In genomic region chr11:24804623-24805023, GRCm38 (mm10) we compare ENCODE assay signal across 10 mouse cellular contexts.
DNase-seq lines count a peak whose midpoint lies in the region; ATAC-seq lines count a peak whose summit lies in the region.
"Had no signal": no experiment of that assay in that cellular context is flagged by ENCODE, and none has a peak within 500 bp of the region (broad histone marks: within the 10 kb centered on the region; RNA-seq: fewer than 3 reads in every experiment).

No protein-coding gene starts in this region.

- H3K9ac ChIP-seq in neural tube, embryonic 13.5 days: no peak overlapping the region
- H3K9ac ChIP-seq in neural tube, embryonic 15.5 days (replicated peaks): no peak overlapping the region
- no peak overlapping the region for H3K9ac ChIP-seq in forebrain, embryonic 15.5 days (replicated peaks)
- H3K9ac ChIP-seq in neural tube, embryonic 14.5 days (replicated peaks; ENCODE audit: low read depth, low read length): no peak overlapping the region
- H3K9ac ChIP-seq in heart, embryonic 12.5 days: no peak overlapping the region
- H3K9ac ChIP-seq: lung, embryonic 14.5 days had no signal

- peak; percentile 4 for DNase-seq in embryo, embryonic 11 days
- no peak for DNase-seq in embryo, embryonic 9.5 days (ENCODE audit: extremely low spot score)
- DNase-seq in layer of hippocampus, adult 18-20 months (ENCODE audit: low spot score in 2 of 2): no peak
- DNase-seq: heart, postnatal 10 days; lung, embryonic 14.5 days had no signal

- H3K9me3 ChIP-seq in neural tube, embryonic 13.5 days: no peaks in the 10 kb centered on the region
- H3K9me3 ChIP-seq in neural tube, embryonic 15.5 days (replicated peaks): no peaks in the 10 kb centered on the region
- H3K9me3 ChIP-seq in forebrain, embryonic 15.5 days: no peaks in the 10 kb centered on the region
- H3K9me3 ChIP-seq in neural tube, embryonic 14.5 days (ENCODE audit: control insufficient read depth, low read length): no peaks in the 10 kb centered on the region
- no peaks in the 10 kb centered on the region for H3K9me3 ChIP-seq in heart, embryonic 12.5 days (replicated peaks)

- 44% methylated on average over 8 of the region's 8 CpGs for WGBS in neural tube, embryonic 13.5 days
- WGBS in neural tube, embryonic 15.5 days: 38% methylated on average over 8 of the region's 8 CpGs
- WGBS in forebrain, embryonic 15.5 days: 8% methylated on average over 8 of the region's 8 CpGs
- WGBS in neural tube, embryonic 14.5 days: 38% methylated on average over 8 of the region's 8 CpGs
- 70% methylated on average over 8 of the region's 8 CpGs for WGBS in heart, embryonic 12.5 days

- ATAC-seq in neural tube, embryonic 13.5 days (ENCODE audit: low read depth): 0 out of 2 replicates have a peak, but pooled peaks have one; percentile 50
- no peak for ATAC-seq in neural tube, embryonic 15.5 days (ENCODE audit: low FRiP score)
- ATAC-seq in forebrain, embryonic 15.5 days (replicated peaks): peak; percentile 74
- peak; percentile 11; the same call in 1 of the 2 replicates for ATAC-seq in neural tube, embryonic 14.5 days (ENCODE audit: low read depth)
- ATAC-seq in heart, embryonic 12.5 days (ENCODE audit: insufficient number of reproducible peaks, low FRiP score): no peak

- no peak overlapping the region for H3K27ac ChIP-seq in neural tube, embryonic 13.5 days (replicated peaks)
- H3K27ac ChIP-seq in neural tube, embryonic 15.5 days (replicated peaks): no peak overlapping the region
- no peak overlapping the region for H3K27ac ChIP-seq in forebrain, embryonic 15.5 days (replicated peaks)
- no peak overlapping the region for H3K27ac ChIP-seq in neural tube, embryonic 14.5 days (ENCODE audit: low read depth, low read length)
- H3K27ac ChIP-seq in heart, embryonic 12.5 days (ENCODE audit: poor library complexity, severe bottlenecking): no peak overlapping the region

- no peaks in the 10 kb centered on the region for H3K36me3 ChIP-seq in neural tube, embryonic 13.5 days
- no peaks in the 10 kb centered on the region for H3K36me3 ChIP-seq in neural tube, embryonic 15.5 days
- H3K36me3 ChIP-seq in forebrain, embryonic 15.5 days: no peaks in the 10 kb centered on the region
- H3K36me3 ChIP-seq in neural tube, embryonic 14.5 days (ENCODE audit: control insufficient read depth, insufficient read depth, low read length): no peaks in the 10 kb centered on the region
- no peaks in the 10 kb centered on the region for H3K36me3 ChIP-seq in heart, embryonic 12.5 days

- no peak overlapping the region for H3K4me2 ChIP-seq in neural tube, embryonic 13.5 days
- no peak overlapping the region for H3K4me2 ChIP-seq in neural tube, embryonic 15.5 days
- no peak overlapping the region for H3K4me2 ChIP-seq in forebrain, embryonic 15.5 days (replicated peaks)
- no peak overlapping the region for H3K4me2 ChIP-seq in neural tube, embryonic 14.5 days (ENCODE audit: low read depth, low read length)
- no peak overlapping the region for H3K4me2 ChIP-seq in heart, embryonic 12.5 days
- H3K4me2 ChIP-seq: lung, embryonic 14.5 days had no signal

- H3K4me1 ChIP-seq in neural tube, embryonic 13.5 days (replicated peaks): no peaks in the 10 kb centered on the region
- no peaks in the 10 kb centered on the region for H3K4me1 ChIP-seq in neural tube, embryonic 15.5 days
- H3K4me1 ChIP-seq in forebrain, embryonic 15.5 days: peaks cover 7% of the 10 kb centered on the region
- H3K4me1 ChIP-seq in neural tube, embryonic 14.5 days (ENCODE audit: control insufficient read depth, insufficient read depth, low read length): no peaks in the 10 kb centered on the region
- no peaks in the 10 kb centered on the region for H3K4me1 ChIP-seq in heart, embryonic 12.5 days (replicated peaks)

- no peaks in the 10 kb centered on the region for H3K27me3 ChIP-seq in neural tube, embryonic 13.5 days
- H3K27me3 ChIP-seq in neural tube, embryonic 15.5 days (replicated peaks): no peaks in the 10 kb centered on the region
- H3K27me3 ChIP-seq in forebrain, embryonic 15.5 days: no peaks in the 10 kb centered on the region
- no peaks in the 10 kb centered on the region for H3K27me3 ChIP-seq in neural tube, embryonic 14.5 days (ENCODE audit: control insufficient read depth, insufficient read depth, low read length)
- H3K27me3 ChIP-seq in heart, embryonic 12.5 days (replicated peaks): no peaks in the 10 kb centered on the region

- H3K4me3 ChIP-seq in neural tube, embryonic 13.5 days: no peak overlapping the region
- no peak overlapping the region for H3K4me3 ChIP-seq in neural tube, embryonic 15.5 days (replicated peaks)
- H3K4me3 ChIP-seq in forebrain, embryonic 15.5 days: no peak overlapping the region
- no peak overlapping the region for H3K4me3 ChIP-seq in neural tube, embryonic 14.5 days (ENCODE audit: low read depth, low read length)
- no peak overlapping the region for H3K4me3 ChIP-seq in heart, embryonic 12.5 days

Comparison
In these comparisons a context has a peak if more than half of its experiments do, and no peak if none do; other contexts are left out.
1. ATAC-seq: peak in neural tube, embryonic 13.5 days (single experiment), forebrain, embryonic 15.5 days (single experiment) and neural tube, embryonic 14.5 days (single experiment); none in neural tube, embryonic 15.5 days (single experiment) and heart, embryonic 12.5 days (single experiment).